ENCODE assay signal across 16 mouse cellular contexts in the genomic region with DNA sequence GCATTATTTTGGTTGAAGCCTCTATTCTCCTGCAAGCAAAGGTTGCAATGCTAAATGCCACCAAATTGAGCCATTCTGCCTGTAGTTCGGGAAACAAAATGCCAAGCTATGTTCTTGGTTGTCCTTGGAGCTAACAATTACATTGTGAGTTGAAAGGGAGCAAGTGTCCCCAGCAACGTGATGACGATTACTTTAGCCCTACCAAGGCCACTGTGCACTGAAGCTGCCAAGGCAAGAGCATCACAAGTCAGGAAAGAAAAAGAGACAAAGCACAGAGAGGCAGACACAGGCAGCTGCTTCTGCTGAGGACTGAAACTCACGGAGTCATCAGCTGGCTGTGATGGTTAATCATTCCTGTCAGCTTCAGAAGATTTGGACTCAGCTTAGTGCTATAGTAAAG.
A peak's percentile ranks its signal among the peaks of the same experiment; 100 is the strongest.
DNase-seq lines count a peak whose midpoint lies in the region.
"Had no signal": no experiment of that assay in that cellular context is flagged by ENCODE, and none has a peak within 500 bp of the region (broad histone marks: within the 10 kb centered on the region; RNA-seq: fewer than 3 reads in every experiment).

No protein-coding gene starts in this region.

- peak; percentile 15 for DNase-seq in ovary, postnatal 36 days (ENCODE audit: low spot score)
- no peak for DNase-seq in ovary, postnatal 10 days (ENCODE audit: low spot score)
- peak; percentile 90 to 94 for DNase-seq in adrenal gland, adult (ENCODE audit: inconsistent age in 2 of 2, low spot score in 1 of 2)
- peak; percentile 88 for DNase-seq in adrenal gland, adult 2 months
- DNase-seq in adrenal gland, postnatal 14 days, result peak; percentile 78
- no peak for DNase-seq in layer of hippocampus, adult 9-10 months (ENCODE audit: low spot score)
- no peak for DNase-seq in cerebellum, adult 8-10 months
- DNase-seq in gastrocnemius, postnatal 4 days (ENCODE audit: low spot score in 2 of 2), result no peak
- DNase-seq: B cell, adult 2 months; cerebellum, adult 11-12 months; cerebellum, adult 9-10 months; cerebellum, postnatal 25 days; forebrain, postnatal 0 days; gastrocnemius, adult 2 months; gastrocnemius, postnatal 25 days; kidney, adult 11 months had no signal

Comparison
In these comparisons a context has a peak if more than half of its experiments do, and no peak if none do; other contexts are left out.
1. DNase-seq: peak in ovary, postnatal 36 days (single experiment), adrenal gland, adult (2 of 2), adrenal gland, adult 2 months (single experiment) and adrenal gland, postnatal 14 days (single experiment); none in ovary, postnatal 10 days (single experiment), layer of hippocampus, adult 9-10 months (single experiment), cerebellum, adult 8-10 months (single experiment) and gastrocnemius, postnatal 4 days (0 of 2).